Mouse (Mus musculus): ENCODE data around the gene Gfer.

Gene Gfer

GRCm38 (mm10) chr17:24696011-24696697 is at the start of gene Gfer, which contains the start of gene Noxo1:
Gfer (minus strand) TSS chr17:24696156.
Noxo1 (plus strand) TSS chr17:24696234.
- DNase-seq (ENCODE audit: low read depth, low spot score): peak; percentile 79

DNA sequence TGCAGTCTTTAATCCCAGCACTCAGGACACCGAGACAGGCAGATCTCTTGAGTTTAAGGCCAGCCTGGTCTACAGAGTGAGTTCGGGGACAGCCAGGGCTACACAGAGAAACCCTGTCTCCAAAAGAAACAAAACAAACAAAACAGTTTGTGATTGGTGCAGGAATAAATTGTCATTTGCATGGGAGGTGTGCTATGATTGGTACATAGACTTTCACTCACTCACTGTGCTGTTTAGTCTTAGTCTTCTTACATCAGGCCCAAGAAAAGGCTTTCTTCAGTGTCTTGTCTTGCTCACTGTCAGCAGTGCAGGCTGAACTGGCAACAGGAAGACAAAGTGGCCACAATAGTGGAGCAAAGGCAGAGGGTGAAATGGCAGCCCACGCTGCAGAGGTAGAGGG is 48.4 kb upstream of the Gfer start:
- no peak for DNase-seq (ENCODE audit: low read depth, low spot score)

GRCm38 (mm10) chr17:24743896-24744295 is 47.9 kb upstream of the Gfer start:
- no peak for DNase-seq (ENCODE audit: low read depth, low spot score)

GRCm38 (mm10) chr17:24742307-24742706 is 46.4 kb upstream of the Gfer start:
- DNase-seq (ENCODE audit: low read depth, low spot score): peak; percentile 59

GRCm38 (mm10) chr17:24739926-24740325 is 44.0 kb upstream of the Gfer start:
- DNase-seq (ENCODE audit: low read depth, low spot score): no peak

DNA sequence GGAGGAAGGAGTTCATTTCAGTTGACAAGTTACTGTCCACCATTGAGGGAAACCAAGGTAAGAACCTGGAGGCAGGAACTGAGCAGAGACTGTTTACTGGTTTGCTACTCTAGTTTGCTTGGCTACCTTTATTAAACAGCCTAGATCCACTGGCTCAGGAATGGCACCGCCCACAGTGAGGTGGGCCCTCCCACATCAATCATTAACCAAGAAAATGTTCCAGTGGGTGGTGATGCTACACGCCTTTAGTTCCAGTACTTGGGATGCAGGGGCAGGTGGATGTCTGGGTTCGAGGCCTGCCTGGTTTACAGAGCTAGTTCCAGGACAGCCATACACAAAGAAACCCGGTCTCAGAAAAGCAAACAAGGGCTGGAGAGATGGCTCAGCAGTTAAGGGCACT is 42.3 kb upstream of the Gfer start:
- no peak for DNase-seq (ENCODE audit: low read depth, low spot score)

GRCm38 (mm10) chr17:24737135-24737810 is 41.3 kb upstream of the Gfer start:
- DNase-seq (ENCODE audit: low read depth, low spot score): no peak

DNA sequence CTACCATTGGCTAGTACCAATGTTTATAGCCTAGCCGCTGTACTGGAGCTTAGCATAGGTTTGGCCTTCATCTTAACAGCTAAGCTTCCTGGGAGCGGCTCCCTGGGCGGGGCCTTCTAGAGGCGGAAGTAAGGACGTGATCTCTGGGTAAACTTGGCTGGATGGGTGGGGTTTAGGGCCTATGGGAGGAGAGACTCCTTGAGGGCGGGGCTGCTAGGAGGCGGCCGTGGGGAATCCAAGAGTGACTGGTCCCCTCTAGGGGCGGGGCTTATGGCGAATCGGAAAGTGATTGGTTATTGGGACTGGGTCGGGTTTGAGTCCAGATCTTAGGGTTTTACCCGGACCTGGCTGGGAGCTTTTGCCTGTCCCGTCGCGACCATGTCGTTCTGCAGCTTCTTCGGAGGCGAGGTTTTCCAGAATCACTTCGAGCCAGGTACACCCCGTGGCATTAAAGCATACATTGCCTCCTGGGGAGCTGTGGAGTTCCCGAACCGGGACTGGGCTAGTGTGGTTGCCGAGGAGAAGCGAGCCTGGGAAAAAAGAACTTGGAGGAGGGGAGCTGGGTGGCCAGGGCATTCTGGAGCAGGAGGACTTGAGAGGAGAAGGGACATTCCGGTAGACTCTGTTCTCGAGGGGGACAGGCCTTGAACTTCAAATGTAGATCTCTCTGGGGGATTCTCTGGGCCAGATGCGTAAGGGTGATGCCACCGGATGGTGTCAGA is 40.5 kb upstream of the Gfer start, which contains the start of gene Msrb1:
Gene Msrb1, plus strand, starts transcription at position 313 of the 722 bp plus-strand sequence.
- peak; percentile 98 for DNase-seq (ENCODE audit: low read depth, low spot score)

DNA sequence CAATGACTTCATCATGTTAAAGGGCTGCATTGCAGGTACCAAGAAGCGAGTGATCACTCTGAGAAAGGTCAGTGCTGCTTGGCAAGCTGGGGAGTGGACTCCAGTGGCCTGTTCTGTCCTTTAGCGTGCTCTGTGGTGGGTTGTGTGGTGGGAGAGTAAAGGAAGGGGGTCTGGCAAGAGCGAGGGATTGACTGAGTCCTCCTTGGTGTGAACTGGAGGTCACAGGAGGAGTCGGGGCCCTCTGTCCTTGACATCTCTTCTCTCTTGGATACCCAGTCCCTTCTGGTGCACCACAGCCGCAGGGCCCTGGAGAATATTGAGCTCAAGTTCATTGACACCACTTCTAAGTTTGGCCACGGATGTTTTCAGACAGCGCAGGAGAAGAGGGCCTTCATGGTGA is 39.5 kb upstream of the Gfer start:
- DNase-seq (ENCODE audit: low read depth, low spot score): no peak

- DNase-seq (ENCODE audit: low read depth, low spot score): no peak
Observed at GRCm38 (mm10) chr17:24734513-24734912, 38.6 kb upstream of the Gfer start.

DNA sequence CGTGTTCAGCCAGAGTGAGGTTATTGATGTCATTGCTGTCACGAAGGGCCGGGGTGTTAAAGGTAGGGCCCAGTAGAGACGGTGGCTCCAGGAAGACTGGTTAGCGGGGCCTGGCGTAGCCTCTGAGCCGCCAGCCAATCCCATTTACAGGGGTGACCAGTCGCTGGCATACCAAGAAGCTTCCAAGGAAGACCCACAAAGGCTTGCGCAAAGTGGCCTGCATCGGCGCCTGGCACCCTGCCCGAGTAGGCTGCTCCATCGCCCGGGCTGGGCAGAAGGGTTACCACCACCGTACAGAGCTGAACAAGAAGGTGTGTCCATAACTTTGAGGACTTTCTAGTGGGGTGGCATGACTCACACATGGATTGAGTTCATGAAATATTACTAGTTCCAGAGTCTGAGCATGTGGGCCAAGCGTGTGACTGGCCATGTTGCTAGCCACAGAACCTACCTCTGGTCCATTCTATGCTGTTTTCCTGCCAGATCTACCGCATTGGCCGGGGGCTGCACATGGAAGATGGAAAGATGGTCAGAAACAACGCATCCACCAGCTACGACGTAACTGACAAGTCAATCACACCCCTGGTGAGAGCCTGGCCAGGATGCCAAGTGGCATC is 37.6 kb upstream of the Gfer start:
- DNase-seq (ENCODE audit: low read depth, low spot score): no peak

- peak; percentile 95 for DNase-seq (ENCODE audit: low read depth, low spot score)
Observed at GRCm38 (mm10) chr17:24732233-24732935, 36.4 kb upstream of the Gfer start.

DNA sequence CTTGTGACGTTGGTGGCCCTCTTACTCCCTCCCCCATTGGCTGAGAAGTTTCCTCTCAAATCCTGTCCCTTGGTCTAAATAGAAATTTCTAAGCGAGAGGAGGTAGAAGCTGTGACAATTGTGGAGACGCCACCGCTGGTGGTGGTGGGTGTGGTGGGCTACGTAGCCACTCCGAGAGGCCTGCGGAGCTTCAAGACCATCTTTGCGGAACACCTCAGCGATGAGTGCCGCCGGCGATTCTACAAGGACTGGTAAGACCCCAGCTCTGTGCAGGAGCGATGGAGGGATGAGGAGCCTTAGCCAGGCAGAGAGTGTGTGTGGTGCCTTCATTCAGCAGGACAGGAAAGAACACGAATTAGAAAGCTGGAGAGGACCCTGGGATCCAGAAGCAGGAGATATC is 34.8 kb upstream of the Gfer start:
- DNase-seq (ENCODE audit: low read depth, low spot score): no peak

DNA sequence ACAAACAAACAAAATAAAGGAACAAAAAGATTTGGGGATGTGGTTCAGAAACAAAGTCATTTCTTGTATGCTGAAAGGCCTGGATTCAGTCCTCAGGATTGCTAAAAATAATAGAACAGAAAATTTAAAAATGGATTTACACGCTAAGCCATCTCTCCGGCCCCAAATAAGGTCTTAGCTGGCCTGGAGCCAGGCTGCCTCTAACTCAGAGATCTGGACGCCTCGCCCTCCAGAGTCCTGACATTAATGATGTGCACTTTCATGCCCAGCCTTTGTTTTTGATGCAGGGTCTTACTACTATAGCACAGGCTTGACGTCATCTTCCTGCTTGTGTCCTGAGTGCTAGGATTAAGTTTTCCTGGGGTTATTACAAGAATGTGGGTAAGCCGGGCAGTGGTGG is 33.1 kb upstream of the Gfer start:
- peak; percentile 65 for DNase-seq (ENCODE audit: low read depth, low spot score)

- DNase-seq (ENCODE audit: low read depth, low spot score): no peak
Observed at GRCm38 (mm10) chr17:24728184-24728583, 32.2 kb upstream of the Gfer start.

DNA sequence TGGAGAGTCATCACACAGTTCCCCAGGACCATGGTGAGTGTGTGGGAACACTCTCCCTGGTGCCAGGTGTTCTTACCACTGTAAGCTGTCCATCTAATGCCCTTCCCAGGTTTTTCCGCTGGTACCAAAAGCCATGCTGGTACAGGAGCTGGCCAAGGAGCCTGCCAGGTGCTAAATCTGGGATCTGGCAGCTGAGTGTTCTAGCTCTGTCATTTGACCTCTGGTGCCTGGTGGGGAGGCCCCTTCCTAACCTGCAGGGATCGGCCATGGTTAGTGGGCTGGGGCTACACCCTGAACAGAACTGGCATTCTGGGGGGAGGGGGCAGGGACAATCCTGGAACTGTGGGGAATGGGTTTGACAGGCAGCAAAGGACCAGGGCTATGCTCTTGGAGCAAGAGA is 31.7 kb upstream of the Gfer start, which contains the start of gene Rpl3l:
Gene Rpl3l, plus strand, starts transcription at position 203 of the 400 bp plus-strand sequence.
- peak; percentile 89 for DNase-seq (ENCODE audit: low read depth, low spot score)

DNA sequence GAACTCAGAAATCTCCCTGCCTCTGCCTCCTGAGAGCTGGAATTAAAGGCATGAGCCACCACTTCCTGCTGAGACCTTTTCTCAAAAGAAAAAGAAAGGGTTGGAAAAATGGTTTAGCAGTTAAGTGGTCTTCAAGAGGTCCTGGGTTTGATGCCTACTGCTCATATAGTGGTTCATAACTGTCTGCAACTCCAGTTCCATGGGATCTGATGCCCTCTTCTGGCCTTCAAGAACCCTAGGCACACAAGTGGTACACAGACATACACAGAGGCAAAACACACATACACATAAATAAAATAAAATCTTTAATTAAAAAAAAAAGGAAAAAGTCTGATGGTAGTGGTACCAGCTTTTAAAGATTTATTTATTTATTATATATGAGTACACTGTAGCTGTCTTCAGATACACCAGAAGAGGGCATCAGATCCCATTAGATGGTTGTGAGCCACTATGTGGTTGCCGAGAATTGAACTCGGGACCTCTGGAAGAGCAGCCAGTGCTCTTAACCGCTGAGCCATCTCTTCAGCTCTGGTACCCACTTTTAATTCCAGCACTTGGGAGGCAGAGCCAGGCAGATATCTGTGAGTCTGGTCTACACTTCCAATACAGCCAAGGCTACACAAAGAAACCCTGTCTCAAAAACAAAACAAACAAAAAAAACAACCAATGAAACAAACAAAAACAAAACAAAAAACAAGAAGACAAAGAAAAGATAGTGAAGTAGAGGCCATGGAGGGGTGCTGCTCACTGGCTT is 29.9 kb upstream of the Gfer start:
- DNase-seq (ENCODE audit: low read depth, low spot score): no peak

- DNase-seq (ENCODE audit: low read depth, low spot score): peak; percentile 95
Observed at GRCm38 (mm10) chr17:24724184-24724583, 28.2 kb upstream of the Gfer start, which contains the start of gene Ndufb10. Ndufb10 (minus strand) TSS chr17:24724478.

- no peak for DNase-seq (ENCODE audit: low read depth, low spot score)
Observed at GRCm38 (mm10) chr17:24723881-24724180, 27.9 kb upstream of the Gfer start.

DNA sequence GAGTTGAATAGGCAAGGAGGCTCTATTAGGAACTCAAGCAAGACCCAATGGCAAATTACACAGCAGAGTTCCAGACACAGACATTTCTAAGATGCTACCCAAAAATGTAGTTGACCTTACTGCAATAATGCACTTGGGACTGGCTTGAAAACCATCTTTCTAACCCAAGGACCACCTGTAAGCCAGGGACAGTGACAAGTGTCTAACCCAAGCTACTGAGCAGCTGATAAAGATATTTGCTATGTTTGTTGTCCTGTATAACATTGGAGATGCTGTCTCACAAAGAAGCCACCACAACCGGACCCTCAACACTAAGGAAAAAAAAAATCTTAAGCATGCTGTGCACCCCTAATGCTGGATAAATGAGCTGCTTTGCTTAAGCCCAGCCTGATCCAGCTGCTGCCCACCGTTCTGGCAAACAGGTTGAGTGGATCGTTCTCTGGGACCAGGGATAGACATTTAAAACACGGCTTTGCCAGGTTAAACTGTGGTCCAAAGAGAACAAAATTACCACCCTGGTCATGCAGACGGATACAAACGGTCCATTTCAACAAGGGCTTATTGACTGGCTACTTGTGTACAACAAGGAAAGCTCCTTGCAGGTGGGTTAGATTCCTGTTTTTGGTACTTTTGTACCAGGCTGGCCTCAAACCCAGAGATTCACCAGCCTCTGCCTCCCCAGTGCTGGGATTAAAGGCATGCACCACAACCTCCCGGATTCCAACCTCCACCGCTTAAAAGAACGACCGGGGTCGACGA is 27.3 kb upstream of the Gfer start:
- DNase-seq (ENCODE audit: low read depth, low spot score): no peak

Data from skeletal muscle tissue, adult 2 months (tissue).